Mouse (Mus musculus) heart, postnatal 4 days (tissue): ENCODE measurements around the gene Rnf208. TPM values are rescaled to one million over a fixed set of nuclear protein-coding genes. Genes with fewer than 3 reads are reported as not detected.

Experiments used
- DNase-seq: peaks from one replicate; pipeline ENCODE4 v3.0.0; 2021
- total RNA-seq, 2 experiments: library from RNA; stranded (reverse); gene quantifications; 2 replicates each; pipeline ENCODE4 v1.2.3; 2021

Rnf208 gene
- total RNA-seq = 1 to 10 TPM; 1.5 to 3.0 TPM

DNA sequence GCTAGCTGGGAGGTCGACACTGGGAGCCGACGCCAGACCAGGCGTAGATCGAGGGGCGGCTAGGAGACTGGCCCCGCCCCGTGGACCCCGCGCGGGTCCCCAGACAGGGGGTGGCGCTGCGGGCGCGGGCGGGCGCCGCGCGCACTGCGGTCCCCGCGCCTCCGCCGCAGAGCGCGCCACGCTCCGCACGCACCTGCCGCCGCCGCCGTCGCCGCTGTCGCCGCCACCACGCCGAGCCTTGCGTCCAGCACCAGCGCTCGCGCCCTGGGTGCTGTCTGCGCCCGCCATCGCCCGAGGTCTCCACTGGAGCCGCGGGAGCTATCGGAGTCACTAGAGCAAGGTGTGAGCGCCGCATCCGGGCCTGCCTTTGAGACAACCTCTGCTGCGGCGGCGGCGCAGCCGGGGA is at the start of gene Rnf208, which contains the start of gene Cysrt1:
Gene Rnf208 (plus strand): TSS at position 155 of the 406 bp plus-strand sequence.
Gene Cysrt1 (minus strand): TSS at position 352 of the 406 bp plus-strand sequence.
- DNase-seq = no peak

DNA sequence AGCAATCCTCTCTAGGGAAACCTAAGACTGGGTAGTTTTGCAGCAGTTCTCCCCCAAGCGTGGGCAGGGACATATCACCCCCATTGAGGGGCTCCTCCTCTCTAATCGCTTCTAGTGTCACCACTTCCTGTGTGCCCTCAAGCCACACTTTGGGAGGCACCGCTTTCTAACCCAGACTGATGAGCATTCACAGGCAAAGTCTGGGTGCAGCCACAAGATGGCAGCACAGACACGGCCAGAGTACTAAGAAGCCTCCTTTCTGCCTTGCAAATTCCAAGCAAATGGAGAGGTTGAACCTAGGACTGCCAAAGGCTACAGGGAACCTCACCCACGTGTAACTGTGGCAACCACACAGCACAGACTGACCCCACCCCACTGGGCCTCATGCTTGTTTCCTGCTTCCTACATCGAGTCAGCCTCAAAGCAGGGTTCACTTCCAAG is 48.7 kb upstream of the Rnf208 start:
- DNase-seq = peak; percentile 88

- no peak for DNase-seq
These were observed 48.0 kb upstream of the Rnf208 start for GRCm38 (mm10) chr2:25194006-25194405.

DNA sequence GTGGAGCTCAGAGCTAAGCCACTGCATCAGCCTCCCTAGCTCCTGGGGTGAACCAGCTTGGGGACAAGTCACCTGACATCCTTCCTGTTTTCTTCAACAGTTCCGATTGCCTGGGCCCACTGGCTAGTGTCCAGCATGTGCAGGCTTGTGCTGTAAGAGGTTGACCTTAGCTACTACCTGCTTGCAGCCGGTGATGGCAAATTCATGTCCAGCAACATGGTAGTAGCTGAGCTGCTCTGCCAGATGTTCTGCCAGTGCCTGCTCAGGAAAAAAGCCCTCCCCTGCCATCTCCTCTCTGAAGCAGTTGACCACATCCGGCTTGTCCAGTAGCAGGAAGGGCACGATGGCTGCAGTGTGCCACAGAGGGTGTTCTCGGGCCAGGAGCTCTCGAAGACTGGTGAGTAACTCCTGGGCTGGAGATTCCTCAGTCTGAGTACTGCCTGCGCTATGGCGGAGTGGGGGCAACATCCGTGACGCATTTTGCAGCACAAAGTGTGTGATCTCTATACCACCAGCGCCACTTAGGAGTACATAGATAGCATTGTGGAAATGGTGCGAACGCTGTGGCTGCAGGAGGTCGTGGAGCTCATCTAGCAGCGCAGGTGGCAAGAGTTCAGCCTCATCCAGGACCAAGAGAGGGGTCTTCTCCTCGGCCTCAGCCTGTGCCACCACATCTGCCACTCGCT is 47.4 kb upstream of the Rnf208 start:
- no peak for DNase-seq

GRCm38 (mm10) chr2:25195211-25196156 is 46.6 kb upstream of the Rnf208 start:
- DNase-seq = peak; percentile 60

DNA sequence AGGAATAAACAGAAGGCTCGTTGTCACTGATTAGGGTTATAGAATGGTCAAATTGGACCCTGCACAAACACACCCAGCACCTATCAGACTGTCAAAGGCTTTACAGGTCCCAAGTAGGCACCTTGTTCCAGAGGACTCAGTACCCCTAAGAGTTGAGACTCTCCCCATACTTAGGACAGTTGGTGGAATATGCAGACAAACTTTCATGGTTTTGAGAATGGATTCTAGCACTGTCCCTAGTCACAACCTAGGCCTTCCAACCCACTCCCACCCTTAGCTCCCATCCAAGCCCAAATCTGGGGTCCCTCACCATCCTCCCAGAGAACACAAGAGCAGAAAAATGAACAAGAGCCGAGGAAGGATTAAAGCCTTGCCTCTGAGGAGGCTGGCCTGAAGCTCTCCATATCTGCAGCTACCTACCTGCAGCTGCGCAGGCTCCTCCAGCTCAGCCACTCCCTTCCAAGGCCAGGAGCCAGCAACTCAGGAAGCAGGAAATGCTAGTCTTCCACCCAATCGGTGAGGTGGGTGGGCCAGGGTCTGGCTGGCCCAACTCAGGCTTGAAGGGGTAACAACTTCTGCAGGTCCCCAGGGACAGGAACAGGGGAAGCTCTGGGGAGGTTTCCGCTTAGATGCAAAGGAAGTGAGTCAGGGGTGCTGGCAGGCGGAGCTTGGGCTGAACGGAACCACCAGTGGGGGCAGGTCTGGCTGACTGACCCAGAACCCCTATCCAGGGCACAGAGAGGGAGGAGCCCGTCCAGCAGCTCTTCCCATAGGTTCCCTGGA is 45.7 kb upstream of the Rnf208 start, which contains the start of gene Tor4a:
Gene Tor4a (minus strand): TSS at position 715 of the 783 bp plus-strand sequence.
- DNase-seq = peak; percentile 81

DNA sequence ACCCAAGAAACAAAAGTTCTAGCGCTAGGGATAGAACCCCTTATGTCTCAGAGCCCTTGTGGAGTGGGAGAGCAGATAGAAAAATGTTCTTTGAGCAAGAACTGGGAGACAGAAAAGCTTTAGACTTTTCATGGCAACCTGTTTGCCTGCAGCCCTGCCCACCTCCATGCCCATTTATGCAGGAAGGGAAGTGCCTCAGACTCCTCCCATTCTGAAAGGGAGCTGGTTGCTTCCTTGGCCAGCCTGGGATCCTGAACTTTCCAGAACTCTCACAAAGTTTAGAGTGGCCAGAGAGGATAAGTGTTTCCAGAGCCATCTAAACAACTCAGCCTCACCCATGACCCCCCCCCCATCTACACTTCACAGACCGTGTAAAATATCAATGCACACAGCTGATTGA is 44.9 kb upstream of the Rnf208 start:
- DNase-seq = no peak

GRCm38 (mm10) chr2:25197946-25198345 is 44.1 kb upstream of the Rnf208 start:
- DNase-seq = no peak

DNA sequence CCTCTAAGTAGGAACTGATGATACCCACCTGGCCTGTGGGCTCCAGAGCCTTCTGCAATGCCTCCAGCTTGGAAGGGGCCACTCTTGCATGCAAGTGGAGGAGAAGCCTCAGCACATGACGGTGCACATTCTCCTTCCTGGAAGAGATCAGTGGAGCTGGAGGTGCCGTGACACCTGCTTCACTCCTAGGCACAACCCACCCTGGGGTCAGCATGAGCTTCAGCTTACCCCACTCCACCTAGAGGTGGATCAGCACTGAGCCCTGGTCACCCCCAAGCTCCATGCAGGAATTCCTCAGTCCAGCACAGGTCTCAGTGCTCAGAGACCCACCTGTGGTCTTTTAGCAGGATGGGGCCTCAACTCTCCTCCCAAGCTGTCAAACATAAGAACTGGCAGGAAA is 41.4 kb upstream of the Rnf208 start:
- no peak for DNase-seq

DNA sequence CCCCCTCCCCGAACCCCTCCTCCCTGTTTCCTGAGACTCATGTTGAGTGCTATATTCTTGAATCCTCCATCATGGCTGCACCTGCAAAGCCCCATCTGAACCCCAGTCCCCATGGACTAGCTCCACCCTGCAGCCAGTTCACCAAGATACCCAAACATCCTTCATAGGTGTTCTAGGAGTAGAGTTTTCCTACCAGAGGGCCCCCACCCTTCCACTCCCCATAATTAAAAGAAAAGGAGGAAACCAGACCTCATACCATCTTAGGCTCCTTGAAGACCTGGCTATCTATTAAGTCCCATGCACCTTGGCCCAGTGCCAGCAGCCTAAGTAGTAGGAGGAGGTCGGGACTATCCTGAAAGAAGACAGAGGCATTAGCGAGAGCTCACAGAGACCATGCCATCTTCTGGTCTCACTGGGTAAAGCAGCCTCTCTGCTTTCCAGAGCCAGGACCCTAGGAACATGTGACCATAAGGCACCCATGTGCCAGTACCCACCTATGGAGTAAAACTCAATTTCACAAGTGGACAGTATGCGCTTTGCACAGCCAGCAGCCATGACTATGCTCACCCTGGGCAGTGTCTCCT is 38.3 kb upstream of the Rnf208 start:
- DNase-seq = peak; percentile 50

DNA sequence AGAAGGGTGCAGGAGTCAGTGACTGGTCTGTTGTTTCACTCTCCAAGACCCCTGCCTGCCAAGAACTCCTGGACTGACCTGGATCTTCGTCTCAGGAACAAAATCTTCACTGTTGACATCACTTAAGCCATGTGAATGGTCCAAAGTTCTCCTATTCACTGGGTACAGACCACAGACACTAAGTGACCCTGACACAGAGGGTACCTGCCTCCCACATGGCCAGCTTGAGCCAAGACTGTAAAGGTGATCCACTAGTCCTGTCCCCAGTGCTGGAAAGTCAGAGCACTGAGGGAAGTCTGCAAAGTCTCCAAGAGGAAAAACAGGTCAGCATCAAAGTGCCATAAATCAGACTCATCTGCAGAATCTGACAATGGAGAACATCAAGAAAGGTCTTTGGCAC is 34.5 kb upstream of the Rnf208 start:
- no peak for DNase-seq

DNA sequence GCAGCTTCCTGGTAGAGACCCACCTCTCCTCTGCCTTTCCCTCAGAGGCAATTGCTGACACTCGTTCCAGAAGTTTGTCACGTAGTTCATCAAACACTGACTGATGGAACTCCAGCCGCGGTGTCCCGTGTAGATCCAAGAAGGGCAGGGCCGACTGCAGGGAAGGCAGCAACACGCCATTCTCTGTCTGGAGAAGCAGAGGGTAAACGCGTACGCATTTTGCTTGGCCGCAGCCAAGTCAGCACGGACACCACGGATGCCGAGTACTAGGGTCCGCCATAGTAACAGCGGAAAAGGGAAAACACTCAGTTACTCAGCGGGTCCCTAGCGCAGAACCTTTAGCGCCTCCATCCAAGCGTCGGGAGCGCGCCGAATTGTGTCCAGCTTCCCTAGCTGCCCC is 31.4 kb upstream of the Rnf208 start:
- no peak for DNase-seq

- peak; percentile 94 for DNase-seq
These were observed 30.9 kb upstream of the Rnf208 start, which contains the start of gene Nelfb for GRCm38 (mm10) chr2:25211121-25211670. Gene Nelfb (minus strand): TSS chr2:25211489.

- no peak for DNase-seq
These were observed 28.7 kb upstream of the Rnf208 start for GRCm38 (mm10) chr2:25213266-25213865.

- no peak for DNase-seq
These were observed 27.6 kb upstream of the Rnf208 start, which contains the start of gene Stpg3 for GRCm38 (mm10) chr2:25214444-25214843. Gene Stpg3 (minus strand): TSS chr2:25214637.

GRCm38 (mm10) chr2:25217666-25218065 is 24.4 kb upstream of the Rnf208 start:
- no peak for DNase-seq

DNA sequence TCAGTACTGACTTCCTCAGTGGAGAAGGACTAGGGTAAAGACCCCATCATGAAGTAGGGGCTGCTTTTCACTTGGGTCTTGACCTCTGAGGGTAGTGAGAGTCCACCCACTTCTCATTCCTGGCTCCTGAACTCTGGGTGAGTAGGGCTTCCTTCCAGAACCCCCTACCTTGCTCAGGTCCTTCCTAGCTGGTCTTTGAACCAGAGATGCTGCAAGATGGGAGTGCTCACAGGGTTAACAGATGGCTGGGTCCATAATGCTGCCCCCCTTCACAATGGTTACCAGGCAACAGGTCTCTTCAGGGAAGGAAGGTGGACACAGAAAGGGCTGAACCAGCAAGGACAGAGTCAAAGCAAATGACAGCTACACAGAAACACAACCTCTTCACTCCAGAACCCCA is 23.6 kb upstream of the Rnf208 start, which contains the start of gene Fam166a:
Gene Fam166a (plus strand): TSS at position 301 of the 400 bp plus-strand sequence.
- DNase-seq = no peak

DNA sequence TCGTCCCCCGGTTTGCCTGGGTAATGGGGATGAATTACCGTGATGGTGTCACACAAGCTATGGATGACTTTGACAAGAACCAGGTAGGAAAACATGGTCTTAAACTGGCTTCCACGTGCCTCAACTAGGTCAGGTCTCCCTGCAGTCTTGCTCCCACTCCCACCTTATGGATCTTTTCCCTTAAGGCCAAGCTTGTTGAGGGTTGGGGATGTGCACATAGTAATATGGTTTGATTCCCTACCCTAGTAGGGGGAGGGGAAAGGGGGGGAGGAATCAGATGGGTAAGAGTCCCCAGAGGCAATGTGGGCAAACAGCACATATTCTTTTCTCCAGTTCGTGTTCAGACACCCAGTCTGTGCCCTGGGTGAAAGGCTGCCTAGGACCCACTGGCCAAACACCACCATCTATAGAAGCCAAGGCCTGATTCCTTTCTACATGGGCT is 20.7 kb upstream of the Rnf208 start:
- DNase-seq = no peak

DNA sequence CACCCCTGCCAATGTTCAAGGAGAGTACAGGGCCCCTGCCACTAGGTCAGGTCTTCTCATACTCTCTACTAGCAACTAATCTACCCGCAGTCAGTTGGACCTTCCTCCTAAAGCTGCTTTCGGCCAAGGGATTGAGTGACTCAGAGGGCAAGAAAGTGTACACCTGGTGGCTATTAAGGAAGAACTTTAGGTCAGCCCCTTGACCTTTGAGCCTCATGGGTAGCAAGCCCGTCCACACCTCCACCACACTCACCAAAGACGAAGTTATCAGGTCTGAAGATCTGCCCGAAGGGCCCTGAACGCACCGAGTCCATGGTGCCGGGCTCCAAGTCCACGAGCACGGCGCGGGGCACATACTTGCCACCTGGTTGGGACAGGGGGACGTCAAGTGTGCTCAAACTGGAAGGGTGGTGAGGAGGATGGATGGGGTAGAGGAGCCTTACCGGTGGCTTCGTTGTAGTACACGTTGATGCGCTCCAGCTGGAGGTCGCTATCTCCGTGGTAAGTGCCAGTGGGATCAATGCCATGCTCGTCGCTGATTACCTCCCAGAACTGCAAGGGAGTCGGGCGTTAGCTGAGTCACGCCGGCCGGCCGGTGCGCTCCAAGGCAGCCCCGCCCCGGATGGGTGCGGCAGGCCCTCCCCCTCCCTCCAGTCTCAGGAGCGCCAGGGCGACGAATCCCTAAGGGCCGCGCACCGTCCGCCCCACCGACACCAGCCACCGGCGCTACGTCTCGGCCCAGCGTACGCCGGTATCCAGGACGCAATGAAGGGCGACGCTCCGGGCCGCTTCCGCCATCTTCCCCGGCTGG is 18.2 kb upstream of the Rnf208 start:
- DNase-seq = peak; percentile 88

DNA sequence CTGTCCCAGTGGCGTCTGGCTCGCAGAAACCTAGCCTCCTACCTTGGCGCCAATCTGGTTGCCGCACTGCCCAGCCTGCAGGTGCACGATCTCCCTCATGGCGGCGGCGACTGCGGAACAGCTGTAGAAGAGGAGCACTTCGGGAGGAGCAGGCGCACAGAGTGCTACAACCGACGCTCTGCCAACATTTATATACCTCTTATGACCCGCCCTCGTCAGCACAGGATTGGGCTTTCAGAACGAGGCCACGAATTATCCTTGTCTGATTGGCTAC is 17.6 kb upstream of the Rnf208 start, which contains the start of gene Tubb4b:
Gene Tubb4b (minus strand): TSS at position 211 of the 274 bp plus-strand sequence.
- no peak for DNase-seq
